Mouse (Mus musculus): ENCODE measurements around the gene Gm13691. TPM values are rescaled to one million over a fixed set of nuclear protein-coding genes. Genes with fewer than 3 reads are reported as not detected.

Gene Gm13691
- polyA plus RNA-seq (2015; fragmentation: Illumina TruSeq; extraction: RNeasy Lipid Tissue Mini Kit (QIAGEN cat#74804); ENCODE audit: insufficient read depth, low read depth, low replicate concordance): not detected

DNA sequence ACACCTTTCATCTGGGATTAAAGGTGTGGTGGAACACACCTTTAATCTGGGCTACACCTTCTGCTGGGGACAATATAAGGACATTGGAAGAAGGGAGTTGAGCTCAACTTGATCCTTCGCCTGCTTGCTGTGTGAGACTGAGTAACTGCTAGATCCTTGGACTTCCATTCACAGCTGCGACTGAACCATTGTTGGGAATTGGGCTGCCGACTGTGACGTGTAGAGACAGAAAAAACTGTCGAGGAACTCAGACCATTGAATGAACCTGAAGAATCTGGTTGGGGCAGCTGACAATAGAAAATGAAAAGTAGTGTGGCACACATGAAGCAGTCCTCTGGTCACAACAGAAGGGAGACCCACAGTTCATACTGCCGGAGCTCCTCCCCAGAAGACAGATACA, at the start of gene Gm13691:
Gene Gm13691 (plus strand): TSS at position 301 of the 400 bp plus-strand sequence.

GRCm38 (mm10) chr2:83940931-83941361, 49.4 kb upstream of the Gm13691 start, which contains the start of gene Zswim2:
Zswim2 (minus strand) TSS chr2:83941228.

GRCm38 (mm10) chr2:83955393-83955792, 35.0 kb upstream of the Gm13691 start, which contains the start of gene Gm13698:
Gm13698 (plus strand) TSS chr2:83955693.

GRCm38 (mm10) chr2:83961203-83961602, 29.1 kb upstream of the Gm13691 start, which contains the start of gene Gm13693:
Gm13693 (plus strand) TSS chr2:83961503.

GRCm38 (mm10) chr2:83967013-83967412, 23.3 kb upstream of the Gm13691 start, which contains the start of gene Gm13695:
Gm13695 (plus strand) TSS chr2:83967313.

GRCm38 (mm10) chr2:83972823-83973222, 17.5 kb upstream of the Gm13691 start, which contains the start of gene Gm13696:
Gm13696 (plus strand) TSS chr2:83973123.

GRCm38 (mm10) chr2:83978633-83979032, 11.7 kb upstream of the Gm13691 start, which contains the start of gene Gm13694:
Gm13694 (plus strand) TSS chr2:83978933.

GRCm38 (mm10) chr2:83984443-83984842, 5.9 kb upstream of the Gm13691 start, which contains the start of gene Gm13697:
Gm13697 (plus strand) TSS chr2:83984743.

Other genes with a start within 250 kb of the Gm13691 start
- 0.87 TPM for gene Fam171b, start 177.9 kb upstream of the Gm13691 start, polyA plus RNA-seq (2015; fragmentation: Illumina TruSeq; extraction: RNeasy Lipid Tissue Mini Kit (QIAGEN cat#74804); ENCODE audit: insufficient read depth, low read depth, low replicate concordance)
- not detected for gene Zswim2, start 49.3 kb upstream of the Gm13691 start, polyA plus RNA-seq (2015; fragmentation: Illumina TruSeq; extraction: RNeasy Lipid Tissue Mini Kit (QIAGEN cat#74804); ENCODE audit: insufficient read depth, low read depth, low replicate concordance)
- gene Gm13698, start 34.9 kb upstream of the Gm13691 start, polyA plus RNA-seq (2015; fragmentation: Illumina TruSeq; extraction: RNeasy Lipid Tissue Mini Kit (QIAGEN cat#74804); ENCODE audit: insufficient read depth, low read depth, low replicate concordance): not detected
- not detected for gene Gm13693, start 29.1 kb upstream of the Gm13691 start, polyA plus RNA-seq (2015; fragmentation: Illumina TruSeq; extraction: RNeasy Lipid Tissue Mini Kit (QIAGEN cat#74804); ENCODE audit: insufficient read depth, low read depth, low replicate concordance)
- gene Gm13695, start 23.2 kb upstream of the Gm13691 start, polyA plus RNA-seq (2015; fragmentation: Illumina TruSeq; extraction: RNeasy Lipid Tissue Mini Kit (QIAGEN cat#74804); ENCODE audit: insufficient read depth, low read depth, low replicate concordance): not detected
- not detected for gene Gm13696, start 17.4 kb upstream of the Gm13691 start, polyA plus RNA-seq (2015; fragmentation: Illumina TruSeq; extraction: RNeasy Lipid Tissue Mini Kit (QIAGEN cat#74804); ENCODE audit: insufficient read depth, low read depth, low replicate concordance)
- gene Gm13694, start 11.6 kb upstream of the Gm13691 start, polyA plus RNA-seq (2015; fragmentation: Illumina TruSeq; extraction: RNeasy Lipid Tissue Mini Kit (QIAGEN cat#74804); ENCODE audit: insufficient read depth, low read depth, low replicate concordance): not detected
- not detected for gene Gm13697, start 5.8 kb upstream of the Gm13691 start, polyA plus RNA-seq (2015; fragmentation: Illumina TruSeq; extraction: RNeasy Lipid Tissue Mini Kit (QIAGEN cat#74804); ENCODE audit: insufficient read depth, low read depth, low replicate concordance)